Mouse (Mus musculus): ENCODE data around the gene Atg4d. TPM values are rescaled to one million over a fixed set of nuclear protein-coding genes. Genes with fewer than 3 reads are reported as not detected.

Gene Atg4d
- polyA plus RNA-seq, 1 experiment from 2014 or later: 52.3 TPM

DNA sequence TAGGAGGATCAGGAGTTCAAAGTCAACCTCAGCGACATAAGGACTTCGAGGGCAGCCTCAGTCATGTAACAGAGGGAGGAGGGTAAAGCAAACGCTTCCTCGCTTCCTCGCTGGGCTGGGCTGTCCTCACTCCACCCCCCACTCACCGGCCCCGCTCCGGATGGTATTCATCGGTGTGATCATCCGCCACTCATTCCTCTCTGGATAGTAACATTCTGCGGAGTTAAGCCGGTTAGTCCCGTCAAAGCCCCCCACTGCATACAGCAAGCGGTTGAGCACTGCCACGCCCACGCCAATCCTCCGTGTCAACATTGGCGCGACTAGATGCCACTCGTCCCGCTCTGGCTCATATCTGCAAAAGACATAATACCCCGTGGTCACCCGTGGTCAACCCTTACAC lies 33.5 kb upstream of the Atg4d start:
- Histone ChIP-seq H3K4me3 (no peak overlapping the region), H3K36me3 (peaks cover 52% of the 10 kb centered on the region), H3K9ac (replicated peaks) (no peak overlapping the region), H3K27ac (replicated peaks) (no peak overlapping the region), H3K9me3 (no peaks in the 10 kb centered on the region), H3K4me2 (replicated peaks) (no peak overlapping the region), H3K27me3 (peaks cover 19% of the 10 kb centered on the region; the same call in 1 of the 2 replicates), H3K4me1 (peaks cover 5% of the 10 kb centered on the region)
- 47% methylated on average over 23 of the region's 23 CpGs for WGBS
- ATAC-seq (ENCODE audit: low FRiP score, low read depth): no peak

DNA sequence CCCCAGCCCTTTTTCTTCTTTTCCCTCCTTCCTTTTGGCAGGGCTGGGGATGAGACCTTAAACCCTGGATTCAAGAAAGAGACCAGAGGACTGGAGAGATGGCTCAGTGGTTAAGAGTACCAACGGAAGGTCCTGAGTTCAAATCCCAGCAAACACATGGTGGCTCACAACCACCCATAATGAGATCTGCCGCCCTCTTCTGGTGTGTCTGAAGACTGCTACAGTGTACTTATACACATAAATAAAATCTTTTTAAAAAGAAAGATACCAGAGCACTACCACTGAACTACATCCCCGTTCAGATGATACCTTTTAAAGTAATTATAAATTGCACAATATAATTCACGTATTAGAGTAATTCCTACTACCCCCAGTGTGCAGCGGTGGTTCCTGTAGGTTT lies 32.2 kb upstream of the Atg4d start:
- Histone ChIP-seq H3K9me3 (no peaks in the 10 kb centered on the region), H3K4me2 (replicated peaks) (no peak overlapping the region), H3K36me3 (peaks cover 52% of the 10 kb centered on the region), H3K27me3 (peaks cover 11% of the 10 kb centered on the region; the same call in 1 of the 2 replicates), H3K27ac (replicated peaks) (no peak overlapping the region), H3K9ac (replicated peaks) (no peak overlapping the region), H3K4me1 (peaks cover 11% of the 10 kb centered on the region), H3K4me3 (no peak overlapping the region)
- WGBS: 92% methylated on average over 5 of the region's 5 CpGs
- no peak for ATAC-seq (ENCODE audit: low FRiP score, low read depth)

DNA sequence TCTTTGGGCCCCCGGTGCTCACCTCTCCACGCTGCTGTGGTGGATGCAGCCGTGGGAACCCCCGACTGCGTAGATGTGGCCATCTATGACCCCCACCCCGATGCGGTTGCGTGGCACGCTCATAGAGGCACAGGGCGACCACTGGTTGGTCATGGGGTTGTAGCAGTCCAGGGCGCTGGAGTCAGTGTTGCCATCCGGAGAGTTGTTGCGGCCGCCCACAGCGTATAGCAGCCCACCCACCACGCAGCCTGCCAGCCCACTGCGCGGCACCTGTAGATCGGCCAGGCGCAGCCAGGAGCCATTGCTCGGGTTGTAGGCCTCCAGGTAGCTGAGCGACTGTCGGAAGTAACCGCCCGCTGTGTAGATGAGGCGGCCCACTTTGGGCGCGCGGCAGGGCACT lies 31.7 kb upstream of the Atg4d start:
- Histone ChIP-seq H3K4me3 (no peak overlapping the region), H3K9me3 (no peaks in the 10 kb centered on the region), H3K27ac (replicated peaks) (no peak overlapping the region), H3K27me3 (peaks cover 8% of the 10 kb centered on the region; the same call in 1 of the 2 replicates), H3K4me2 (replicated peaks) (no peak overlapping the region), H3K4me1 (peaks cover 12% of the 10 kb centered on the region), H3K9ac (replicated peaks) (no peak overlapping the region; the same call in 1 of the 2 replicates), H3K36me3 (peaks cover 52% of the 10 kb centered on the region)
- ATAC-seq (ENCODE audit: low FRiP score, low read depth): no peak
- WGBS: 88% methylated on average over 29 of the region's 29 CpGs

DNA sequence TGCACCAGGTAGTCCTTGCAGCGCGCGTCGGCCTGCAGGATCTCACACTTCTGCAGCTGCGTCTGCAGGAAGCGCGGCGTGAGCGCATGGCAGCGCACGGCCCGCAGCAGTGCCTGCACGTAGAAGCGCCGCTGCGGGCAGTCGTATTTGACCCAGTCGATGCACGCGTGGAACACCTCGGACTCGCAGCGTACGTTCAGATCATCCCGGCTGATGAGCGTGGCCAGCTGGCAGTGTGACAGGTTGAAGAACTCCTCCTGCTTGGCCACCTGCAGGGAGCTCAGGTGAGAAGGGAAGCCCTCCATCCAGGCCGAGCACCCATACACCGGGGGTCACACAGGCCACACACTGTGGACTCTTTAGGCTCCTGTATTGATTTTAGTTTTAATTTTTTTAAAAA lies 31.3 kb upstream of the Atg4d start:
- H3K9ac ChIP-seq (replicated peaks): no peak overlapping the region
- H3K9me3 ChIP-seq: no peaks in the 10 kb centered on the region
- peaks cover 52% of the 10 kb centered on the region for H3K36me3 ChIP-seq
- H3K4me3 ChIP-seq: no peak overlapping the region
- H3K4me2 ChIP-seq (replicated peaks): no peak overlapping the region
- no peak overlapping the region for H3K27ac ChIP-seq (replicated peaks)
- H3K27me3 ChIP-seq: peaks cover 4% of the 10 kb centered on the region; the same call in 1 of the 2 replicates
- peaks cover 12% of the 10 kb centered on the region for H3K4me1 ChIP-seq
- no peak for ATAC-seq (ENCODE audit: low FRiP score, low read depth)
- WGBS: 77% methylated on average over 28 of the region's 28 CpGs

DNA sequence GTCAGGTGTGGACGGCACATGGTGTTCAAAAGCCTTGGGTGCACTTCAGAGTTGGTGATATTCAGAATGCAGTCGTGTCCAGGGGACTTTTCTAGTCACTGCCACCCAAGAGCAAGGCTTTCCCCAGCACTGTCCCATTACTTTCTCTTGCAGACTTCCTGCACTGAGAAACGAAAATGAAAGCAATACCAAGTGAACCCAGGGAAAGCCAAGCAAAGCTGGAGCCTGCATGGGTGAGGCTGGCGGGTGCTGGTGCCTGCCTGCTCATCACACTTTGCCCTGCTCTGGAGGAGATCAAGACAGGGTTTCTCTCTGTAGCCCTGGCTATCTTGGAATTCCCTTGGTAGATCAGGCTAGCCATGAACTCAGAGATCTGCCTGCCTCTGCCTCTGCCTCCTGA lies 29.8 kb upstream of the Atg4d start:
- Histone ChIP-seq H3K4me3 (no peak overlapping the region), H3K9ac (replicated peaks) (no peak overlapping the region), H3K4me1 (peaks cover 18% of the 10 kb centered on the region), H3K36me3 (peaks cover 38% of the 10 kb centered on the region), H3K27me3 (peaks cover 15% of the 10 kb centered on the region), H3K4me2 (replicated peaks) (no peak overlapping the region), H3K9me3 (no peaks in the 10 kb centered on the region), H3K27ac (replicated peaks) (no peak overlapping the region)
- 83% methylated on average over 4 of the region's 4 CpGs for WGBS
- ATAC-seq (ENCODE audit: low FRiP score, low read depth): no peak

DNA sequence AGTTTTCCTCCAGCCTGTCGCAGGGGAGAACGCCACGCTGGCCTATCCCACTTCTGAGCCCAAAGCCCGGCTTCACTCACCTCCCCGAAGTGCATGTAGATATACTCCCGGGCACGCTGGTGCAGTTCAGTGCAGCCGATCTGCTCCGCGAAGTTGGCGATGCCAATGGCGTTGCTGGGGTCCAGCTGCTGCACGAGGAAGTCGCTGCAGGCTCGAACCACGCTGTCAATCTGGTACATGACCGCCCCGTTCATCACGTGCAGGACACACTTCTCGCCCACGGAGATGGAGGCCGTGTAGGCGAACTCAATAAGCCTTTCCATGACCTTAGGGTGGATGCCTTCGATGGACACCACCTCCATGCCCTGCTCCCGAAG lies 28.1 kb upstream of the Atg4d start:
- Histone ChIP-seq H3K27me3 (peaks cover 28% of the 10 kb centered on the region), H3K27ac (replicated peaks) (no peak overlapping the region)
- ATAC-seq (ENCODE audit: low FRiP score, low read depth): no peak

DNA sequence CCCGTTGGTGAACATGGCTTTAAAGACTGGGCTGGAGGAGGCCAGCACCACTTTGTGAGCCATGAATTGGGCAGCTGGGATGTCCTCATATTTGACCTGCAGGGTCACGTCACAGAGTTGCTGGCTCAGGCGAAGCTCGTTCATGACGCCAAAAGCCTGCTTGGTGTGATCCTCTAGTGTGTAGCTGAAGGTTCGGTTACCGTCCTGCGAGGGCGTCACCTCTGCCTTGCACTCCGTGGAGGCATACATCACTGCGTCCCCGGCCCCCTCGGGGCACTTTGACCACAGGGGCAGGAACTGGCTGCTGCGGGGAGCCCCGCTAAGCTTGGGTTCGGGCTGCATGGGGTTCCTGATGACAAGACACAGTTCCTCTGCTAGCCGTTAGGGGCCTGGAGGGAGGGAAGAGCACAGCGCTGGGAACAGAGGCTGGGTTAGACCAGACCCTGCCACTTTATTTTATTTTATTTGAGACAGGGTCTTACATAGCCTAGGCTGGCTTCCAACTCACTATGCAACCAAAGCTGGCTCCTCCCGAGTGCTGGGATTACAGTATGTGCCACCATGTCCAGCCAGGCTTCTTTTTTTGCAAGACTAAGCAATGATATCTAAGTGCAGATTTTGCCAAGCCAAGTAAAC lies 27.6 kb upstream of the Atg4d start:
- ATAC-seq (ENCODE audit: low FRiP score, low read depth): 0 out of 2 replicates have a peak, but pooled peaks have one; percentile 39
- H3K27ac ChIP-seq (replicated peaks): peak overlapping the region; percentile 86

More for the DNA sequence above, 28.1 kb upstream of the Atg4d start:
- WGBS: 81% methylated on average over 25 of the region's 25 CpGs
- peak overlapping the region; percentile 83 for H3K4me2 ChIP-seq (replicated peaks)
- H3K36me3 ChIP-seq: peaks cover 23% of the 10 kb centered on the region
- peak overlapping the region; percentile 94 for H3K4me3 ChIP-seq
- H3K4me1 ChIP-seq: peaks cover 18% of the 10 kb centered on the region
- H3K9ac ChIP-seq (replicated peaks): peak overlapping the region; percentile 95; the same call in 1 of the 2 replicates
- no peaks in the 10 kb centered on the region for H3K9me3 ChIP-seq

DNA sequence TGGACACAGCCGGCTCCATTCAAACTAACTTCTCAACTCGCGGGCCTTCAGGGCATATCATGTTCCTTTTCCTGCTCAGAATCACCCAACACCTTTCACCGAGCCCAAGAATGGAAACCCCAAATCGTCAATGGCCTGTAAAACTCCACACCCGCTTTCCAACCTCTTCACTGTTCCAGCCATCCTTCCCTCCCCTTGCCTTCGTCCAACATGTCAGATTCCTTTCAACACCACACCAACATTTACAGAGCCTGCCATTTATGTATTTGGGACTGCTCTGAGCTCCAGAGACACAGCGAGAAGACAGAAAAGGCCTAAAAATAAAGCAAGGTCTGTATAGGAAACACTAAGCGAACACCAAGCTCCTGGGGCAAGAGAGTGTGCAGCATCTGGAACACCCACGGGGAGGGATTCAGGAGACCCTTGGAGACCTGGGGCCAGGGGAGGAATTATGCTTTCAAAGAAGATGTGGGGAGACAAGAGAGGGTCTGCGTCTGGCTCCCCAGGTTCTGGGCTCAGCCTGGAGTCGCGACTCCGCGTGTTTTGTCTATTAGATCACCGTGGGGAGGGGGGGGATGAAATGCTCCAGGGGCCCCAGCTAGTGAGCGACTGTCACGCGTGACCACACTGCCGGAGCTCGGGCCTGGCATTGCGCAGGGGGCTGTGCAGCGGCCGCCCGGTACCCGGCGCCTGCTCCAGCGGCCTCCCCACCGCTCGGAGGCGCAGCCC lies 26.9 kb upstream of the Atg4d start:
- Histone ChIP-seq H3K36me3 (peaks cover 14% of the 10 kb centered on the region), H3K4me3 (peak overlapping the region; percentile 94), H3K4me2 (replicated peaks) (peak overlapping the region; percentile 83), H3K9ac (replicated peaks) (peak overlapping the region; percentile 95), H3K4me1 (peaks cover 18% of the 10 kb centered on the region), H3K27me3 (peaks cover 40% of the 10 kb centered on the region), H3K9me3 (no peaks in the 10 kb centered on the region), H3K27ac (replicated peaks) (peak overlapping the region; percentile 86)
- ATAC-seq (ENCODE audit: low FRiP score, low read depth): peak; percentile 7; the same call in 1 of the 2 replicates
- under 1% methylated on average over 24 of the region's 31 CpGs for WGBS

More for the DNA sequence above, 27.6 kb upstream of the Atg4d start:
- H3K4me1 ChIP-seq: peaks cover 18% of the 10 kb centered on the region
- H3K4me3 ChIP-seq: peak overlapping the region; percentile 94
- peaks cover 19% of the 10 kb centered on the region for H3K36me3 ChIP-seq
- peak overlapping the region; percentile 95 for H3K9ac ChIP-seq (replicated peaks)
- WGBS: 16% methylated on average over 19 of the region's 19 CpGs
- peak overlapping the region; percentile 83 for H3K4me2 ChIP-seq (replicated peaks)
- H3K9me3 ChIP-seq: no peaks in the 10 kb centered on the region
- H3K27me3 ChIP-seq: peaks cover 33% of the 10 kb centered on the region

DNA sequence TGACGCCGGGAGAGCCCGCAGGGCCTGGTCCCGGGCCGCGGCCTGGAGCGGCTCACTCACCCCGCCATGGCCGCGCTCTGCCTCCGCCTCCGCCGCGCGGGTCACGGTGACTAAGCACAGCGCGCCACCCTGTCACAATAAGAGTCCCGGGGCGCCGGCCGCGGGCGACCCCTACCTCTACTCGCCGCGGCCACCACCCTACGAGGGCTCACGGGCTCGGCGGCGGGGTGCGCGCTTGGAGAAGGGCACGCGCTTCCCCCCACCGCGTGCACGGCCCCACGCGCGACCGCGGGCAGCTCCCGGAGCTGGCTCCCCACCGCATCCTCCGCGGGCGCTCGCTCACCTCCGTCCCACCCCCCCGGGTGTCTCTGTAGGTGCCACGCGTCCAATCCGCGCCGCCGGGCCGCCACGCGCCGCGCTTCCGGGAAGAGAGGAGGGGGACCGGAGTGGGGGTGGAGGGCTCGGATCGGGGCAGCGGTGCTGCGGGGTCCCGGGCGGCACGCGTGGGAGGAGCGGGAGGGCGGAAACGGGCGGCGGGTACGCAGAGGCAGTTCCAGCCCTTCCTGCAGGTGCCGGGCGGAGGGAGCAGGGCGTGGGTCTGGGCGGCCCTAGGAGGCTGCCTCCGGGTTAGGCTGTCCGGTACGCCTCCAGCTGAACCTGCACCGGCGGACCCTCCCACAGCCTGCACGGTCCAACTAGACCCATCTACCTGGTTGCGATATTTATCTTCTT lies 26.2 kb upstream of the Atg4d start, which contains the start of gene Keap1:
Keap1 (minus strand) TSS at position 629 of the 732 bp plus-strand sequence.
- H3K4me3 ChIP-seq: peak within 1 kb of the TSS; percentile 94
- WGBS: under 1% methylated on average over 87 of the region's 90 CpGs
- peak within 1 kb of the TSS; percentile 86 for H3K27ac ChIP-seq (replicated peaks)
- peak within 1 kb of the TSS; percentile 83 for H3K4me2 ChIP-seq (replicated peaks)
- H3K27me3 ChIP-seq: peaks cover 47% of the 10 kb centered on the region
- H3K9ac ChIP-seq (replicated peaks): peak within 1 kb of the TSS; percentile 95
- H3K9me3 ChIP-seq: no peaks in the 10 kb centered on the region
- H3K36me3 ChIP-seq: peaks cover 7% of the 10 kb centered on the region
- H3K4me1 ChIP-seq: peaks cover 21% of the 10 kb centered on the region
- peak; percentile 90 for ATAC-seq (ENCODE audit: low FRiP score, low read depth)

DNA sequence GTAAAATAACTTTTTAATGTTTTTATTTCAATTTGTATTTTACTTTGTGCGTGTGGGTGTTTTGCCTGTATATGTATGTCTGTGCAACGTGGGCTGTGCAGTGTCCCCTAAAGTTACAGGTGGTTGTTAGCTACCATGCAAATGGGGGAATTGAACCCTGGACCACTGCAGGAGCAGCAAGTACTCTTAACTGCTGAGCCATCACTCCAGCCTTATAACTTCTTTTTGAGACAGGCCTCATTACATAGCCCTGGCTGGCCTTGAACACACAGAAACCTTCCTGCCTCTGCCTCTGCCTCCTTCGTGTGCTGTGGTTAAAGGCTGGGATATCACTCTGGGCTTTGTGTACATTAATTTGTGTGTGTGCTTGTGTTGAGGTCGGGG lies 25.6 kb upstream of the Atg4d start:
- peaks cover 53% of the 10 kb centered on the region for H3K27me3 ChIP-seq
- no peak for ATAC-seq (ENCODE audit: low FRiP score, low read depth)
- peaks cover 27% of the 10 kb centered on the region for H3K4me1 ChIP-seq
- H3K36me3 ChIP-seq: peaks cover 6% of the 10 kb centered on the region
- 37% methylated on average over 4 of the region's 4 CpGs for WGBS
- peak overlapping the region; percentile 94 for H3K4me3 ChIP-seq
- H3K4me2 ChIP-seq (replicated peaks): peak overlapping the region; percentile 83
- H3K27ac ChIP-seq (replicated peaks): no peak overlapping the region
- peak overlapping the region; percentile 95 for H3K9ac ChIP-seq (replicated peaks)
- H3K9me3 ChIP-seq: no peaks in the 10 kb centered on the region

DNA sequence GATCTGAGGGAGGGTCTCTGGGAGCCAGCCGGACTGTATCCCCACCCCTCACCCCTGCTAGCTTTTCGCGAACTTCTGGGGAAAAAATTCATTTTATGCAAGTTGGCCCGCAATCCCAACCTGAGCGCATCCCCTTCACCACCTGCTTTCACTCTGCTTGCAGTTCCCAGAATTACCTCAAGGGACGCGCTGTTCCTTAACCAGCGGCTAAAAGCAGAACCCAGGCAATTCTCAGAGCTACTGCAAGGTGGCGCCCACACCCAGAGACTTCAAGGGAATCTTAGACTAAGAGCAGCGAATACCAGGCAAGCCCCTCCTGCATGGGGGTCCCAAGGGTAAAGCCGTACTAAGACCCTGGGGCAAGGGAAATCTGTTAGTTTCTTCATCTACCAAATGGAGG lies 23.8 kb upstream of the Atg4d start:
- Histone ChIP-seq H3K4me1 (peaks cover 35% of the 10 kb centered on the region), H3K4me3 (no peak overlapping the region), H3K27ac (replicated peaks) (no peak overlapping the region), H3K27me3 (peaks cover 72% of the 10 kb centered on the region), H3K4me2 (replicated peaks) (no peak overlapping the region), H3K36me3 (no peaks in the 10 kb centered on the region), H3K9ac (replicated peaks) (no peak overlapping the region), H3K9me3 (no peaks in the 10 kb centered on the region)
- WGBS: 5% methylated on average over 11 of the region's 11 CpGs
- ATAC-seq (ENCODE audit: low FRiP score, low read depth): no peak
